Mouse (Mus musculus): Measurements from ENCODE around the gene Gtf2f1.

- TF ChIP-seq POLR2A (IDR thresholded peaks at IDR 0.05; ENCODE audit: insufficient read length, low read depth) (no peak), MAX (IDR thresholded peaks at IDR 0.05; ENCODE audit: low read depth) (no peak), POLR2AphosphoS2 (IDR thresholded peaks at IDR 0.05; ENCODE audit: insufficient read length, low read depth) (no peak), E2F4 (IDR thresholded peaks at IDR 0.05; ENCODE audit: insufficient read depth) (no peak)
These were observed 41.0 kb downstream of the Gtf2f1 start for GRCm38 (mm10) chr17:56970081-56970480.

All from myocyte (in vitro differentiated cells).